Mouse (Mus musculus) embryonic facial prominence, embryonic 10.5 days (tissue): ENCODE results near the gene Rapgef5. TPM values are rescaled to one million over a fixed set of nuclear protein-coding genes. Genes with fewer than 3 reads are reported as not detected.

ENCODE experiments used
- DNase-seq: peaks from one replicate; pipeline ENCODE4 v3.0.0-alpha.2; 2017; ENCODE audit warnings: low spot score
- H3K27ac ChIP-seq: fragments of 300-500 bp; sonication (generic); replicated peaks from 2 replicates; pipeline ENCODE4 v1.5.1; 2016; ENCODE audit warnings: mild to moderate bottlenecking
- H3K27me3 ChIP-seq: fragments of 300-500 bp; sonication (generic); replicated peaks from 2 replicates; pipeline ENCODE4 v1.6.1; 2016; ENCODE audit warnings: low read depth, mild to moderate bottlenecking; ENCODE audit not compliant: poor library complexity, severe bottlenecking
- H3K36me3 ChIP-seq: fragments of 300-500 bp; sonication (generic); replicated peaks from 2 replicates; pipeline ENCODE4 v1.6.1; 2016; ENCODE audit warnings: mild to moderate bottlenecking, moderate library complexity
- H3K4me1 ChIP-seq: fragments of 300-500 bp; sonication (generic); 2 replicates; pipeline ENCODE4 v1.6.1; 2016
- H3K4me3 ChIP-seq: fragments of 300-500 bp; sonication (generic); 2 replicates; pipeline ENCODE4 v1.5.1; 2016; ENCODE audit warnings: mild to moderate bottlenecking, moderate library complexity
- H3K9me3 ChIP-seq: fragments of 300-500 bp; sonication (generic); 2 replicates; pipeline ENCODE4 v1.6.1; 2016; ENCODE audit warnings: mild to moderate bottlenecking
- WGBS: fragments of 180-500 bp; shearing (Covaris S2); methylation state at CpG from one replicate; pipeline ENCODE4 v1.1.7; 2016; 5-methylcytosine and 5-hydroxymethylcytosine counted together
- polyA plus RNA-seq: library from polyadenylated mRNA; unstranded; fragments of >200 nt; fragmentation: Nextera tagmentation; extraction: Ambion mirVana; gene quantifications from 2 replicates; pipeline ENCODE4 v1.2.1, GENCODE M21; 2016

The Rapgef5 gene
- polyA plus RNA-seq, 1 experiment from 2014 or later = 7.1 TPM

DNA sequence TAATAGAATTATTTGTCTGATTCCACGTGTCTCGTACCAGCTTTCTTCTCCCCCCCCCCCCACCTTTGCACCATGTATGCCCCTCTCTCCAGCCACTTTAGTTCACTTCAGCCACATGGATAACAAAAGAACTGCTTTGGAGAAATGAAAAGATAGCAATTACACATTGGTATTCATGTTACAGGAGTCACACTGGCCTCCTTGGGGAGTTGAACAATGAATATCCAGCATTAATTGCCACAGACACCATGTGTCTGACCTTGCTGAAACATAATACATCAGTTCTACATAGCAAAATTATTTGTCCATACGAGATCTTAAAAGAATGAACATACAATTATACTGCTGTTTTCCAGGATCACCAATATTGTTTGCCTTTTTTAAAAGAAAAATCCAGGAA, 170.5 kb downstream of the Rapgef5 start:
- H3K27ac ChIP-seq = no peak overlapping the region
- H3K27me3 ChIP-seq = peaks cover 11% of the 10 kb centered on the region
- no peak for DNase-seq
- no peaks in the 10 kb centered on the region for H3K9me3 ChIP-seq
- 67% methylated on average over 3 of the region's 3 CpGs for WGBS
- H3K4me1 ChIP-seq = peaks cover 46% of the 10 kb centered on the region
- H3K36me3 ChIP-seq = no peaks in the 10 kb centered on the region
- H3K4me3 ChIP-seq = no peak overlapping the region

DNA sequence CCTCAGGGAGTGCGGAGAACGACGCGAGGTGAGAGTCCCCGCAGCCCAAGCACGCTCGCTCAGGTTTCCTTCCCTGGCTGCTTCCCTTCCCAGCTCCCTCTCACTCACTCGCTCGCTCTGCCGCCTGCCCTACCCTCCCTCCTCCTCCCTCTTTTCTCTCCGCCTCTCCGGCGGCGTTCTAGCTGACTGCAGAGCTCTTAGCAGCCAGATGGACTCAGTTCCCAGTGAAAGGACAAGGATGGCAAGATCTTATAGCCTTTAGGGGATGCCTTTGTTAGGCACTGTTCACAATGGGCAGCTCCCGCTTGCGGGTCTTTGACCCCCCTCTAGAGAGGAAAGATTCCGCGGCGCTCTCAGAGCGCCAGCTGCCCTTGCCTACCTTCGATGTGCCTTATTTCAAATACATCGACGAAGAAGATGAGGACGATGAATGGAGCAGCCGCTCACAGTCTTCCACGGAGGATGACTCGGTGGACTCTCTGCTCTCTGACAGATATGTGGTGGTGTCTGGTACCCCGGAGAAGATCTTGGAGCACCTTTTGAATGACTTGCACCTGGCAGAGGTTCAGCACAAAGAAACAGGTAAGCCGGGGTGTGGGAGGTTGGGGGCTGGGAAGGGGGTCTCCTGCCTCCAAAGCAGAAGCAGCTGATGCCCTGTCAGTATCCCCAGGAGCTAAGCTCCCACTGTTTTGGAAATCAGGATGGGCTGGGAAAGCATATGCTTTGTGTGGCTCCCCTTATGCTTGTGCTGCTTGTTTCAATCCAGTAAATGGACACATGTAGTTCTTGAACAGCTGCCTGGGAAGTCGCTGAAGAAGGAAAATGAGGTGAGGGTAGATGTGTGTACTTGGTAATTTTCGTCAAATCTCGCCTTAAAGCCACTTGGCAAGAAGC, 172.6 kb downstream of the Rapgef5 start:
- Histone ChIP-seq H3K9me3 (no peaks in the 10 kb centered on the region), H3K36me3 (no peaks in the 10 kb centered on the region), H3K27ac (peak overlapping the region; percentile 83), H3K4me1 (peaks cover 49% of the 10 kb centered on the region), H3K4me3 (peak overlapping the region; percentile 60), H3K27me3 (peaks cover 11% of the 10 kb centered on the region)
- 5% methylated on average over 32 of the region's 32 CpGs for WGBS
- DNase-seq = peak; percentile 83

DNA sequence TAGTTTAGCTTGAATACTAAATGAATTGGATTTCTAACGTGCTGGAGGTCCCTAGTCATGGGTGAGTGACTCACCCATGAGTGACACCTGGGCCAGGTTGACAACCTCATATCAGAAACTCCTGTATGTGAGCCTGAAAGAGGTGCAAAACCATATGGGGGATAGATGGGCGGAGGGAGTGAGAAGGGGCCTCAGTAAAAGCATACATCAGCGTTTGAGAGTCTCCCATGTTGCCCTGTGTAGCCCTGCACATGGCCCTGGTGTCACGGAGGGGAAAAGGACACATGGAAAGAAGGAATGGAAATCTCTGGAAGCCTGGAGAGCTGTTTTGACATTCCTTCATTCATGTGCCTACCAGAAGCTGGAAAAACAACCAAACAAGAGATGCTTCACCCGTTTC, 175.1 kb downstream of the Rapgef5 start:
- DNase-seq = no peak
- WGBS = 71% methylated on average over 5 of the region's 5 CpGs
- no peaks in the 10 kb centered on the region for H3K9me3 ChIP-seq
- H3K27me3 ChIP-seq = peaks cover 11% of the 10 kb centered on the region
- no peak overlapping the region for H3K27ac ChIP-seq
- H3K4me3 ChIP-seq = no peak overlapping the region
- peaks cover 29% of the 10 kb centered on the region for H3K4me1 ChIP-seq
- H3K36me3 ChIP-seq = no peaks in the 10 kb centered on the region

GRCm38 (mm10) chr12:117692775-117693174, 176.5 kb downstream of the Rapgef5 start:
- H3K27me3 ChIP-seq = peaks cover 11% of the 10 kb centered on the region
- H3K27ac ChIP-seq = no peak overlapping the region
- WGBS = 20% methylated on average over 1 of the region's 1 CpGs
- peaks cover 23% of the 10 kb centered on the region for H3K4me1 ChIP-seq
- H3K36me3 ChIP-seq = no peaks in the 10 kb centered on the region
- DNase-seq = no peak
- H3K9me3 ChIP-seq = no peaks in the 10 kb centered on the region
- no peak overlapping the region for H3K4me3 ChIP-seq

DNA sequence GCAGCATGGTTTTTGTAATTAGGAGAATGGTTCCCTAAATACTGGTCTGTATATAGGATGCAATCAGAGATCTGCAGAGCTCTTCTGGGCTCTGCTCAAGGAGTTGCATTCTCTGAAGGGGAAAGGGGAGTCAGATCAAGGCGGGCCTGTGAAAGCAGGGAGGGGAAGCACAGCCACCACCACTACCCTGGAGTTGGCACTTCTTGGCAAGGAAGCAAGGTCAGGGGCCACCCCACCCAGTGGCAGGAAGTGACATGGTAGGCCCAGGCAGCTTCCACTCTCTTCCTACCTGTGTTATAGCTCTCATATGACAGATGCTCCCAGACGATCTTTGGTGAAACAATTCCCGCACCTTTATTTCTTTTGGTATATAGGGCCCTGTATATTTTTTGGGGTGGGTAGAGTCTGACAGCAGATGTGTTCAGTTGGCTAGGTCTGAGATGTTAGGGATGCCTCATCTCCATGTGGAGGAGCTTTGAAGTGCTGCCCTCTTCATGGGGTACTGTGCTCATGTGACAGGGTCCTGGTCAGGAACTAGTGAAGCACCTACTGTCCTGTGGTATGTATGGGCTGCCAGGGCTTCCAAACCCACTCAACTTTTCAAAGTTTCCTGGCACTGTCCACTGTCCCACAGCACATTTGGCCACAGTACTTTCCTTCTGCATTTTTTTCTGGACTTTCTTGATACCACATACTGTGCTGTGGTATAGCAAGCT, 183.8 kb downstream of the Rapgef5 start:
- H3K36me3 ChIP-seq = no peaks in the 10 kb centered on the region
- no peak overlapping the region for H3K4me3 ChIP-seq
- H3K4me1 ChIP-seq = no peaks in the 10 kb centered on the region
- 80% methylated on average over 3 of the region's 3 CpGs for WGBS
- no peak for DNase-seq
- no peak overlapping the region for H3K27ac ChIP-seq
- no peaks in the 10 kb centered on the region for H3K27me3 ChIP-seq
- H3K9me3 ChIP-seq = no peaks in the 10 kb centered on the region

DNA sequence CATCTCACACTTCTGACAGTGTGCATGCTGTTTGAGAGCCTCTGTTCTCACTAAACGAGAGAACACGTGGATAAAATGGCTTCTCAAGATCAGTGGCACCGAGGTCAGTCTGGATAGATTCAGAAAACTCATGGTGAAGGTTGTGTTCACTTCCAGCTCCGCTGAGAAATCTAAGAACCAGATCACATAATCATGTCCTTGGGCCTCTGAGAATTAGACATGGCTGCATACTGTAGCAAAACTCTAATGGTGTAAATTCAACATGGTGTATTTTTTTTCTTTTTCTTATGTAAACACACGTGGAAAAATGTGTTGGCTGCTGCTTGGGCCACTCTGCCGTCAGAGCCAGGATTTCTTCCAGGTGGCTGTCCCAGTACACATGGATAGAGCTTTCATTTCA, 184.6 kb downstream of the Rapgef5 start:
- Histone ChIP-seq H3K27ac (no peak overlapping the region), H3K4me3 (no peak overlapping the region), H3K27me3 (no peaks in the 10 kb centered on the region), H3K36me3 (no peaks in the 10 kb centered on the region), H3K4me1 (no peaks in the 10 kb centered on the region), H3K9me3 (no peaks in the 10 kb centered on the region)
- 82% methylated on average over 6 of the region's 6 CpGs for WGBS
- DNase-seq = no peak

DNA sequence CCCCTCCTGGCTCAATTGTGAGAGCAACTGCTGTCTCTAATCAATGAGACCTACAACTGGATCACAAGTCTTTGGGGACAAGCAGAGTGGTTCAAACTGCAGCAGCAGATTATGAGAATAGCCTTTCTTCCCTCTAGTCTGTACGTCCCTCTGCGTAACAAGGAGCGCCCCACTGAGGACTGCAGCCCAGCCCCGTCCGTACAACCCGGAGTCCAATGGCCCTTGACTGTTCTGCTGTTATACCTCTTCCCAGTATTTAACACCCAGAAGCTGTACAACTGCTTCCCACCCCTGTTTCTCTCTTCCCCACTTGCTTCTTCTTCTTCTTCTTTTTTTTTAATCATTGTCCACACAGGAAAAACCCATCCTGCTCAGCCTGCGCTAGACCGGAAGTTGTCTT, 186.0 kb downstream of the Rapgef5 start:
- no peaks in the 10 kb centered on the region for H3K4me1 ChIP-seq
- no peaks in the 10 kb centered on the region for H3K9me3 ChIP-seq
- H3K27me3 ChIP-seq = no peaks in the 10 kb centered on the region
- H3K27ac ChIP-seq = no peak overlapping the region
- no peak for DNase-seq
- H3K4me3 ChIP-seq = no peak overlapping the region
- H3K36me3 ChIP-seq = no peaks in the 10 kb centered on the region
- WGBS = 89% methylated on average over 8 of the region's 8 CpGs

GRCm38 (mm10) chr12:117702928-117703327, 186.6 kb downstream of the Rapgef5 start:
- Histone ChIP-seq H3K4me1 (no peaks in the 10 kb centered on the region), H3K4me3 (no peak overlapping the region), H3K27me3 (no peaks in the 10 kb centered on the region), H3K9me3 (no peaks in the 10 kb centered on the region), H3K36me3 (no peaks in the 10 kb centered on the region), H3K27ac (no peak overlapping the region)
- 84% methylated on average over 9 of the region's 9 CpGs for WGBS
- DNase-seq = no peak

GRCm38 (mm10) chr12:117703413-117703812, 187.1 kb downstream of the Rapgef5 start:
- Histone ChIP-seq H3K9me3 (no peaks in the 10 kb centered on the region), H3K4me3 (no peak overlapping the region), H3K4me1 (no peaks in the 10 kb centered on the region), H3K36me3 (no peaks in the 10 kb centered on the region), H3K27me3 (no peaks in the 10 kb centered on the region), H3K27ac (no peak overlapping the region)
- 34% methylated on average over 2 of the region's 2 CpGs for WGBS
- no peak for DNase-seq

- H3K4me1 ChIP-seq = no peaks in the 10 kb centered on the region
- no peak overlapping the region for H3K4me3 ChIP-seq
- no peak overlapping the region for H3K27ac ChIP-seq
- WGBS = 74% methylated on average over 3 of the region's 3 CpGs
- H3K9me3 ChIP-seq = no peaks in the 10 kb centered on the region
- no peaks in the 10 kb centered on the region for H3K27me3 ChIP-seq
- no peaks in the 10 kb centered on the region for H3K36me3 ChIP-seq
- no peak for DNase-seq
These were observed 189.0 kb downstream of the Rapgef5 start for GRCm38 (mm10) chr12:117705308-117705707.

DNA sequence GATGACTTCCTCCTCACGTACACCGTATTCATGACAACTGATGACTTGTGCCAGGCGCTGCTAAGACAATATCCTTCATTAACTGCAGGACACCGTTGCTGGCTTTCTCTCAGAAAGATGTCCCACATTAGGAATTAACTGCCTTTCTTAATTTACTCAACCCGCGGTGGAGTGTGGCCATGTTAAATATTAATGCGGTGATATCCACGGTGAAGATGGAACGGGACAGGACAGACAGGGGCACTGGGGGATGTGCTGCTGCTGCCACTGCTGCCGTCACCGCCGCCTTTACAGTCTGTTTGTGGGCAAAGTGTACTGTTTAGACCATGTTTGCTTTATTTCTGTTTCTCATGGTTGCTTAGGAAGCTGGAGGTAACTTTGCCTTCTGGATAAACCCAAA, 193.0 kb downstream of the Rapgef5 start:
- no peak for DNase-seq
- WGBS = 90% methylated on average over 12 of the region's 12 CpGs
- Histone ChIP-seq H3K27me3 (no peaks in the 10 kb centered on the region), H3K27ac (no peak overlapping the region), H3K36me3 (no peaks in the 10 kb centered on the region), H3K9me3 (no peaks in the 10 kb centered on the region), H3K4me1 (no peaks in the 10 kb centered on the region), H3K4me3 (no peak overlapping the region)

DNA sequence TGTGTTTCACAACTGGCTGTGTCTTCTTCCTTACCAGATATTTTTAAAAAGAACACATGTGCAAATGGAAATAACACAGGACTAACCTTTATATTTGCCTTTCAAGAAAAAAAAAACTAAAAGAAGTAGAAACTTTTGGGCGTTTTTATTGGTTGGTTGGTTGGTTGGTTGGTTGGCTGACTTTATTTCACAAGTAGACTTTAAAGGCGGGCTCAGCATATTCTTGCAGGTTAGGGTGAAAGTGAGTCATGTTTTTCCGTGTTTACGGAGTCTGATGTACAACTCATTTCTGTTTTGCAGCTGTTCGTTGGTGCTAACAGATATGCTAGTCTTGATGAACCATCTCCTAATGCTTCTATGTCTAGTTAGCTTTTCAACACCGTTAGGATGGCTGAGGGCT, 196.2 kb downstream of the Rapgef5 start:
- 93% methylated on average over 6 of the region's 6 CpGs for WGBS
- no peak for DNase-seq
- Histone ChIP-seq H3K4me1 (no peaks in the 10 kb centered on the region), H3K27me3 (no peaks in the 10 kb centered on the region), H3K4me3 (no peak overlapping the region), H3K9me3 (no peaks in the 10 kb centered on the region), H3K27ac (no peak overlapping the region), H3K36me3 (no peaks in the 10 kb centered on the region)

DNA sequence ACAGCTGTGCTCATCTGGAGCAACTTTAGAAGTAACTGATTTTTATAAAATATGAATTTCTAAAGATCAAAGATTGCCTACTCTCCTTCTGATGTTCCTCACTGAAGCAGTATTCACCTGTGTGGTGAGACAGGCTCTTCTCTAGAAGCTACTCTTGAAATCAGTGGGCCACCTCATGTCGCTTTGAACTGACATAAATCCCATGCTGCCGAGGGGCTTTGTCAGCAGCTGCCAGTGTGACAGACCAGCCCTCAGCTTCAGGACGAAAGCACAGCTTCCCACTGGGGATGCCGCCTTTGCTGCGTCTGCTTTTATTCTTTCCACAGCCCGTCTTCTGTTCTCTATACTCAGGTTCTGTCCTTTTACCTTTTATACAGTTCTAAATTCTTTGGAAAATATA, 197.3 kb downstream of the Rapgef5 start:
- Histone ChIP-seq H3K36me3 (no peaks in the 10 kb centered on the region), H3K4me1 (no peaks in the 10 kb centered on the region), H3K27ac (no peak overlapping the region), H3K27me3 (no peaks in the 10 kb centered on the region), H3K4me3 (no peak overlapping the region), H3K9me3 (no peaks in the 10 kb centered on the region)
- no peak for DNase-seq
- WGBS = 63% methylated on average over 6 of the region's 6 CpGs
